Mouse (Mus musculus) adrenal gland, adult (tissue): ENCODE measurements around the gene Pcgf5.
A peak's percentile ranks its signal among the peaks of the same experiment; 100 is the strongest.

Source experiments
- DNase-seq, 2 experiments: peaks; one replicate each; pipeline ENCODE4 v3.0.0; 2022 to 2023; ENCODE audit warnings: low spot score in 1 of 2; ENCODE audit not compliant: inconsistent age in 2 of 2

Gene Pcgf5

DNA sequence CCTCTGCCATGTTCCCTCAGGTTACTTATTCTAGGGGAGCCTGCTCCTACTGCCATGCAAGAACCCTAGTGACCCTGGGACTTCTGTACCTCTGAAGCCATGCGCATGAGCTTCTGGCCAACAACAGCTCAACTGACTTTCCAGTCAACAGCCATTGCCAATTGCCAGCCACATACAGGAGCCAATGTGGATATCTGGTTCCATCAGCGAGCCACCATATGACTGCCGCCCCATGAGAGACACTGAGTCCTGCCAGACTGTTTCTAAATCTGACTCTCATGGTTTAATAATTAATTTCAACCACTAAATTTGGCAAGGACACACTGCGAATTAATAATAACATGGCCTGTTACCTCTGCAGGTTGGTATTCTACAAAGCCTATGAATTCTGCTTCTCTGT is 128.5 kb downstream of the Pcgf5 start:
- no peak for DNase-seq

- DNase-seq, result peak in 1 of 2 experiments; percentile 56
Measured at GRCm38 (mm10) chr19:36477151-36477550, 129.0 kb downstream of the Pcgf5 start.

- DNase-seq, result no peak
Measured at GRCm38 (mm10) chr19:36477684-36478083, 129.6 kb downstream of the Pcgf5 start.

DNA sequence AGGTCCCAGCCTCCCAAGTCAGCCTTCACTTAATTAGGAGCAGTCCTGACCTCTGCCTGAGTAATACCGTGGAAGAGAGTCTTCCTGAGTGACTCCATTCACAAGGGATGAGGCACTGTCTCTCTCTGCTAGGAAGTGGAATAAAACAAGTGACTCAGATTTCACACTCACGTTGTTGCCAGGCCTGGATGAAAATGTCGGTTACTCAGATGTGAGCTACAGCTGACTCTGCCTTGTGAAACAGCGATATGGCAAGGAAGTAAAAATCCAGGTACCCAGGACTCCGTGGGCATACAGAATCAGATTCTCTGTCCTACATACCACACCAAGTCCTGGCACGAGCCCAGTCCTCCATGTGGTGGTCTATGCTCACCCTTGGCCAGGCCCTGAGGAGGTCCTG is 142.8 kb downstream of the Pcgf5 start:
- DNase-seq, result peak; percentile 52 to 74

GRCm38 (mm10) chr19:36495555-36495954 is 147.4 kb downstream of the Pcgf5 start:
- no peak for DNase-seq

GRCm38 (mm10) chr19:36496532-36496931 is 148.4 kb downstream of the Pcgf5 start:
- DNase-seq, result no peak

DNA sequence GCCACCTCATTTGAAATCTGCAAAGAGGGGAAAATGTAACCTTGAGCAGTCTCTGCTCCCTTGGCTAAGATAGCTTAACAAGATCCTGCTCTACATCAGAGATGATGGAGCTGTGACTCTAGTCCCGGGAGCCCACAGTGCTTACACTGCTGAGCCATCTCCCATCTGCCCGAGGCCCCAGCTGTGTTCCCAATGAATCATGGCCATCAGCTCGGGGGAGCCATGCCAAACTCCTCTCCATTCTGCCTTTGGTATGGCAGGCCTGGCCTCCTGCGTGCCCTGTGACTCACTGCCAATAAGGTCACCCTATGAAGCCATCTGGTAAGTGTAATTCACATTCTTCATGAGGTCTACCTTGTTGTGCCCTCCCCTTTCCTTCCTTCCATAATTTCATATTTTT is 149.0 kb downstream of the Pcgf5 start:
- peak; percentile 89 to 91 for DNase-seq

- DNase-seq, result no peak
Measured at GRCm38 (mm10) chr19:36497744-36498143, 149.6 kb downstream of the Pcgf5 start.

GRCm38 (mm10) chr19:36504716-36505115 is 156.6 kb downstream of the Pcgf5 start:
- DNase-seq, result no peak
